Mouse (Mus musculus): ENCODE results near the gene 1700086D15Rik.

The 1700086D15Rik gene

GRCm38 (mm10) chr11:65135251-65135739 lies 24.4 kb downstream of the 1700086D15Rik start:
- in situ Hi-C loops (cut with MboI) = no loop called here

GRCm38 (mm10) chr11:65133661-65134060 lies 26.0 kb downstream of the 1700086D15Rik start:
- in situ Hi-C loops (cut with MboI) = no loop called here

DNA sequence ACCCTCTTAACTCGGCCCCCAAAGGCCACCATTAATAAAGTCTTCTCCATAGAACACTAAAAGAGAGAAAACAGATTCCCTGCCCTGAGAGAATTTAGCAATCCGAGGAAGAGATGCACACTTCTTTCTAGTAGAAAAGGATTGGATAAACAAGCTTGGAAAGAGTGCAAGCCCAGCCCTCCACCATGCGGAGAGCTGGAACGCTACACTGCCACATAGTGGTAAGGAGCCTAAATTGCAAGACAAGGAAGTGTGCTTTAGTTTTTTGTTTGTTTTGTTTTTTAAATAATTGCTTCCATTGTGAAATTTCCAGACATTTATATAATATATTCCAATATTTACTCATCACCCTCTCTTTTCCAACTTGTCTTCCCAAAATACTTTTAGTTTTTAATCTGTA lies 30.6 kb downstream of the 1700086D15Rik start:
- in situ Hi-C loops (cut with MboI) = no loop called here

DNA sequence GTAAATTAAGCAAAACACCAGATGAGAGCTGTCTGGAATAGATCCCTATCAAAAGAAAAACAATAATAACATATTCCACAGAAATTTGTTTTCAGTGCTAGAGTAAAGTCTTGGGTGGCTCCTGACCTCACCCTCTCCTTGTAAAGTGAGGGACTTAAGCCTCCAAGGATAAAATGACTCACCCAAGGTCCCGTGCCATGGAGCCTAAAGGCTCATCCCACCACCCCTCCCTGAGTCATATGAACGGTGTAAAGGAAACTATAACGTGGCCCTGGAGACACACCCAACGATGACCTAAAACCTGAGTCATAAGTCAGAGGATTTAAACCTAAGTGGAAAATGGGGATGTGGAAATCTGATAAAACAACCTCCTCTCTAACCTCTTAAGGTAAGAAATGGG lies 31.0 kb downstream of the 1700086D15Rik start:
- in situ Hi-C loops (cut with MboI) = no loop called here

- in situ Hi-C loops (cut with MboI) = no loop called here
Measured at GRCm38 (mm10) chr11:65126566-65126965, 33.1 kb downstream of the 1700086D15Rik start.

GRCm38 (mm10) chr11:65124913-65125418 lies 34.7 kb downstream of the 1700086D15Rik start:
- in situ Hi-C loops (cut with MboI) = no loop called here

- in situ Hi-C loops (cut with MboI) = no loop called here
Measured at GRCm38 (mm10) chr11:65120276-65120675, 39.4 kb downstream of the 1700086D15Rik start.

DNA sequence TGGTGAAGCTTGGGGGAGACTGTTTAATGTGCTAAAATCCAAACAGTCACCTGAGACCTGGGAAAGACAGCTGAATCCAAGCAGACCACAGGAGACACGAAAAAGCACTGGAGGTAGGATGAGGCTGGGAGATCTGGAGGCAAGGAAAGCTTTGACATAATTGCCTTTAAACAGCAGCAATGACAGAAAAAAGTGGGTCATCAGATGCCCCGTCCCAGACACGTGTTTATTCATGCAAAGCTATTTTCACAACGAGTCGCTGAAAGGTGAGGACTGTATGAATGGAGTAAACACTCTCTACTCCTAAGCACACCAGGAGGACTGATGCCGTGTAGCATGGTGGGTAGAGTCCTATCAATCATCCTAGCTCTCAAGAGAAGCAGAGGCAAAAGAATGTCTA lies 43.9 kb downstream of the 1700086D15Rik start:
- in situ Hi-C loops (cut with MboI) = no loop called here

GRCm38 (mm10) chr11:65112086-65112485 lies 47.6 kb downstream of the 1700086D15Rik start:
- in situ Hi-C loops (cut with MboI) = no loop called here

DNA sequence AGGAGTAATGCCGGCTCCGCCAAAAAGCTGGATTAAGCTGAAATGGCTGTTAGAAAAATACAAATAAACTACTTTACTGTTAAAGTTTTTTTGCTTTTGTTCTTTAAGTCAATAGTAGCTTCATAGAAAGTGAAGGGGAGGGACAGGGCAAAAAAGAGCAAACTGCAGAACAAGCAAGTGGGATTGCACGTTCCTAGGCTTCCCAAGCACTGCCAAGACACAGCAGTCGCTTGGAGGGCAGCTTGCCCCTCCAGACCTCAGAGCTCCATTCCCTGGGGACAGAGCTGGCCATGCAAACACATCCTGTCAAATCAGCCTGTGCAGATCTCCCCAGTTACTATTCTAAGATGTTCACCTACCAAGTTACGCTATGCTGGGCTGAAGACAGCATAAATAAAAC lies 48.0 kb downstream of the 1700086D15Rik start:
- in situ Hi-C loops (cut with MboI) = no loop called here

DNA sequence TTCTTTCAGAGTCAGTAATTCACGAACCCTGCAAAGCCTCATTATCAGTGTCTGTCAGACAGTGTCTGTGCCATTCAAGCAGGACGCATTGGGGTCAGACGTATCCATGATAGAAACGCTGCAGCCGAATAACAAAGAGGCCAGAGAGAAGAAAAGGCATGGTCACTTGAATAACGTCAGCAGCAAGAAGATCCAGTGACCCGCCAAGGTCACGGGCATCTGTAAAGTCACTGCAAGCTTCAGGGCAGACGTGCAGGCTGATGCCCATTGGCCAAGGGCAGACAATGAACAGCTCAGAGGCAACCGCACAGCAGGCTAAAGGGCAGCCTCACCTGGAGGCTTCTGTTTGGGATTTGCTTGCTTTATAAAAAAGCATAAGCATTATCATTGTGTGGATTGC lies 49.6 kb downstream of the 1700086D15Rik start:
- in situ Hi-C loops (cut with MboI) = no loop called here

- in situ Hi-C loops (cut with MboI) = no loop called here
Measured at GRCm38 (mm10) chr11:65107734-65108171, 51.9 kb downstream of the 1700086D15Rik start.

DNA sequence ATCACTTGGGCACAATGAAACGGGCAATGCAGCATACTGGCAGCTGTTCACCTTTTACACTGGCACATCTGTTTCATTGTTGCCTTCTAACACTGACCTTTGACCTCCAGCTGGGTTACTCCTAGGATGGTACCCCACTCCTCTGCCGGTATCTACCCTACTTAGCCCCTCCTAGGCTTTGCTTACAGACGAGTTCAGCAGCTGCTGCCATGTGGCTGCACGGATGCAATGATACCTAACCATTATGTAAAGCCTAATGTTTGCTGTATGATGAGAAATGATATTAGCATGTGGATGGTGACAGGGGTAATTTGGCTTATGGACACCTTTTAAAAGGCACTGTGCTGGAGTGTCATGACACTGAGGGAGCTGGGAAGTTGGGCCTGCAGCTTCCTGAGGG lies 52.5 kb downstream of the 1700086D15Rik start:
- in situ Hi-C loops (cut with MboI) = no loop called here

DNA sequence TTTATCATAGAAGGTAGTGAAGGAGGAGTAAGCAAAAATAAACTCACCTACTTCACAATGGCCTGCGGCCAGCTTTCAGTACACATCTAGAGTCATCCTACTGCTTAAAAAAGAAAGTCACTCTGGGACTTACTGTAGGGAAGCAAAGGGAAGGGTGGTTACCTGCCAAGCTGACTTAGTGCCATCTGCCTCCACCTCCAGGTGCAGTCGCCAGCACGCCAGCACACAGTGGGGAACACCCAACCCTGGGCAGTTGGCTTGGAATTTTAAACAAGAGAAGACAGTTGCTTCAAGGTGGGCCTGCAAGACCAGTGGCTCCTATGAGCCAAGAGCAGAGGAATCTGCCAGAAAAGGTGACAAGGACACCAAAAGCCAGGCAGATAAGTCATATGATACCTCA lies 55.6 kb downstream of the 1700086D15Rik start:
- in situ Hi-C loops (cut with MboI) = no loop called here

Data from mature B cell (primary cell).